Mouse (Mus musculus): ENCODE data around the gene Erp44.

Gene Erp44

DNA sequence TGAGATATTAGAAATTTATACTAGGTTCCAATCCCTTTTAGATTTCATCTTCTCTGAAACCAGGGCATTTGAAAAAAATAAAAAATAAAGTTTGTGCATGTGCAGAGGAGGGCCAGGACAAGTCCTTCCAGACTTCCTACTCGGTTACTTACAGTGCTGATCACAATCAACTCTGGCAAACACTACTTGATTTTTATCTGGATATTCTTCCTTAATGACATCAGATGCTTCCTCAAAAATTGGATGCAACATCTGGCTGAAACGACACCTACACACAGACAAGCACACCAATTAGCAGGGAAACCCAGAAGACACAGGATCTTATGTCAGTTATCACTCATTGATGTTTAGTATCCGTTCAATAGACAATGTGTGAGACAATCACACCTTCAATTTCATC lies 42.6 kb downstream of the Erp44 start:
- no peak for DNase-seq

DNA sequence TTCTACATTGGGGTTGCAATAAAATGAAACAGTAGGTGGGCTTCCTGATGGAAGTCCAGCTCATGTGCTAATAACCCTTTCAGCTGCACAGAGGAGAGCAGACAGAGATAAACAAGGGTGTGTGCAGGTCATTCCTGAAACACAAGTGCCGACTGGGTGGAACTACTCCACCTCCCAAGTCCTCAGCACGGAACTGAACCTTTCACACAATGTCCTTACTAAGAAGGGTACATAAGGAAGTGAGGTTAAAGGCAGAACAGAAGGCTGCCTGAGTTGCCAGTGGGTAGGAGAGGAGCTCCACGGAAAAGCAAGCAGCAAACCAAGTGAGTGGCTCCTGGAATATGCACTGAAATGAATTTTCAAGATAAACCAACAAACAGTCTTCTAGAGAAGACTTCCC lies 52.6 kb downstream of the Erp44 start:
- no peak for DNase-seq

DNA sequence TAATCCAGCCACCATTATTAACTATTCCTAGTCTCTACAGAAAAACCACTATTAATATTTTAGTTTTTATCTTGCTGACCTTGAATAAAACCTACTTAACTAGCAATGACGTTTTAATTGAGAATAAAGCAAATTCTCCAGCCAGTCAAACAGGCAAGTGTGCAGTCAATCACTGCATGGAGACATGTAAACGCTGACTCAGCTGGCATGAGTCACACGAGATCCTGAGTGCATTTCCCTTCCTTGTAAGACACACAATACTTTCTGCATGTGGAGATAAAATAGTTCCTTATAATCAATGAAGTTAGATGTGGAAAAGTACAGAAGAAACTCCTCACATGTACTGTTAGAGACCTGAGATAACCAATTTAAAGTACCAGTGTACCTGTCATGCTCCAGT lies 53.8 kb downstream of the Erp44 start:
- DNase-seq: no peak

DNA sequence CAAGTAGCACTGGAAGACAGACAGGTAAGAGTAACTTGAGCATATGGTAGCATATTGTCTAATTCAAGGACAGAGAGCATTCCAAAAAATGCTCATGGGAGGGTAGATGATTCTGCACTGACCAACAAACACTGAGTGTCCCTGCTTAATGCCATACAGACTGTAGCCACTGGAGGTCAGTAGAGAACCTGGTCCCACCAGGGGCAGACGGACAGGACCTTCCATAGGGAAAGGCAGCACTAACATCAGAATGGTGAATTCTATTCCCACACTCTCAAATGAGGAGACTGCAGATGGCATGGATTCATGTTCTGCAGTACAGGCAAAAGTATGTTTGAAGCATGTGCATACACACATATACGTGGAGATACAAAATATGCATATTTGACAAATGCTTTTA lies 54.2 kb downstream of the Erp44 start:
- DNase-seq: peak; percentile 65 to 68

DNA sequence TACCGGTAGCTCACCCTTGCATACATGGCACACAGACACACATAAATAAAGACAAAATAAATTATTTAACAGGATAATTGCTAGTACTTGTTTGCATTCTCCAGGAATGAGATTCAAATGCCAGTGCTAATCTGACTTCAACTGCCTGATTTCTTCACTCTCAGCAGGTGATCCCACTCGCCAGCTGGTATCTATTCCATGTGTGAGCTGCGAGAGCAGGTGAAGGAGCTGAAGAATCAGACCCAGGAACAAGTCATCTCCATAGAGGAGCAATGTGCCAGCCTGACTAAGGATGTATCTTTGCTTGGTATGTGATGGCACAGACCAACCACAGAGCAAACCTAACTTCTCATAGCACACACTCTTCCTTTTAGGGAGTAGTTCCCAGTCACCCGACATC lies 75.8 kb downstream of the Erp44 start:
- no peak for DNase-seq

DNA sequence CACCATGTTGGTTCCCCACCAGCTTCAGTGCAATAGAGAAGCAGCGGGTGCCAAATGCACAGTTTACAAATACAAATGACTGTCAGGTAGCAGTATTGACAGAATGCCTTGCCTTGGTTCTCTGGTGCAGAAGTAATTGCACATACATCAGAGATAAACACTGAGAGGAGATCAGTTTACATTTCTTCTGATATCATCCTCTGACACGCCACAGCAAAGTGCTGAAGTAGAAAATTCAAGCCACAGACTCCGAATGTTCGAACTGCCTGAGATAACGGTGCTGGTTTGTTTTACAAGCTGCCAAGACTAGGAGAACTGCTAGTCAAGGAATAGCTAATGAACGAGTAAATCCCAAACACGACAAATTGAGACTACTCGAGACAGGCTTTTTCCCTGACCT lies 80.9 kb downstream of the Erp44 start:
- no peak for DNase-seq

DNA sequence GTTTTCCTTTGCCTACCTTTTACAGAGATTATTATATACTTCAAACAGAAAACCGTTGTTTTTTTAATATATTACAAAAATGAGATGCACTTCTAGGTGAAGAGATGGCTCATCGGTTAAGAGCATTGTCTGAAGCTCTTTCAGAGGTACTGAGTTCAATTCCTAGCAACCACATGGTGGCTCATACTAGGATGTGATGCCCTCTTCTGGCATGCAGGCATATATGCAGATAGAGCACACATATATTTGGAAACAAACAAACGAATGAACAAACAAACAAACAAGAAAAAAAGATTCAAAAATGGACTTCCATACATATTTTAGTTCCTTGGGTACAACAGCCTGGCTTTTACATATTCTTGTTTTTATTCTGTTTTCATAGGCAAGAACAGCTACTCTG lies 81.4 kb downstream of the Erp44 start:
- peak; percentile 16 to 21 for DNase-seq

DNA sequence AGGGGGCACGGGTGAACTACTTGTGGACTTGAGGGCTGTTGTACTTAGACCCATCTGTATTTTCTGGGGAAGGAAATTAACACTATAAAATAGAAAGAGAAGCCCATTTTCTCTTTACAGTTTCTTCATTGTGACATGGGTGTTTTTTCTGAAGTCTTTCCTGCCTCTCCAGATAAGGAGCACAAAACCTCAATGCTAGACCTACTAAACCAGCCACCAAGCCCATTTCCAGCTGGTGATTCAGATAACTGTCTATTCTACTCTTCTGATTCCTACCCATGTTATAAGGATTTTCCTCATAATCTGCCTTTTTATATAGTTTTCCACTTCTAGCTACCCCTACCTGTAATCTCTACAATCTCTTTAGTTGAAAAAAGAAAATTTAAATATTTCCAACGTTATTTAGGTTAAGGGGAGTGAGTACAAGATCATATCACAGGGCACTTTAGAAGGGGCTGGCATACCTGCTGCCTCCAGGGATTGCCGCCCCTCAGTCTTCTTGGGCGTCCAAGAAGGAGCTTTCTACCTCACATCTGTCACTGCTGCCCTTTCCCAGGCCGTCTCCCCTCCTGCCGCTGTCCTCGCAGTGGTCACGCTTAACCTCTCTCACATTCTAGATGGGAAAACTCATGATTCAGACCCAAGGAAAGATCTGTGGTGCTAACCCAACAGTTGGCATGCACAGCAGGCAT lies 97.1 kb downstream of the Erp44 start:
- DNase-seq: no peak

DNA sequence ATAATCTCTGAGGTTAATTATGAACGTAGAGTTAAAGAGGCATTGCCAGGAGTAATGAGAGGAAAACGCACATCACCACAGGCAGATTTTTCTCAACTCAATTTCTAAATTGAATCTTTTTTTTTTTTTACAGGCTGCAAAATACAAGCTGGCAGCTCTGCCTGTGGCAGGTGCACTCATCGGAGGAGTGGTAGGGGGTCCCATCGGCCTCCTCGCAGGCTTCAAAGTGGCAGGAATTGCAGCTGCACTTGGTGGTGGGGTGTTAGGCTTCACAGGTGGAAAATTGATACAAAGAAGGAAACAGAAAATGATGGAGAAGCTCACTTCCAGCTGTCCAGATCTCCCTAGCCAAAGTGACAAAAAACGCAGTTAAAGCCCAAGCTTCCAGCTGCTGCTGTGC lies 98.0 kb downstream of the Erp44 start:
- DNase-seq: no peak

DNA sequence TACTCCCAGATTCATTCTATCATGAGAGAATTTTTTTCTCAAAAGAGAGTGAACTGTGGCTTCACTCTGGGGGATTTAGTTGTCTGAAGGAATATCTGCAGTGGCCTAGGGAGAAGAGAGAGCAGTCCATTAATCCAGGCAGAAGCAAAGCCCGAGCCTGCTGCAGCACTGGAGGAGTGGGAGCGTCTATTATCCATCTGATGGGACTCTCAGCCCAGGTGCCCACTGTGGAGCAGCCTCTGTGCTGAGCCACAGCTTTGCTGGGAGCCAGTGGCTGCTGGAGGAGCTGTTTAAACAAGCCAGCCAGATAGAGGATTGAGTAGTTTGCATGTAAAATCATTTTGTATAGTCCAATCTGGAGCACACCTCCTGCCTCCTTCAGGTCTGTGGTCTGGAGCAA lies 98.4 kb downstream of the Erp44 start:
- DNase-seq: no peak

DNA sequence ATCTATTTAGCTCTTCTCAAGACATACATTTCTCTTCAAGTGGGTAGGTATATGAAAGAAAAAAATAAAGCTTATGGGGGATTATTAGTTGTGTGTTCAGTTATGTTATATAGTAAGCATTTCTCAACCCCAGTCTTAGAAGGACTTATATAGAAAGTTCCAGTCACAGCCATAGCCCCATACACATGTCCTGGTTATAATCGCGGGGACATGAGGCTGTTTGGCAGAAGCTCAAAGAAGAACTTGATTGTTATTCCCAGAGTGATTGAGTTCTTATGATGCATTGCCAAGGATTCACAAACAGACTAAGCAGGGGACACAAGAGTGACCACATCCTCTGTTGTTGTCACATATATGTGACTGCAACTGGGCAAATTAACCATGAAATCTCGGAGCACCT lies 103.7 kb downstream of the Erp44 start:
- no peak for DNase-seq

DNA sequence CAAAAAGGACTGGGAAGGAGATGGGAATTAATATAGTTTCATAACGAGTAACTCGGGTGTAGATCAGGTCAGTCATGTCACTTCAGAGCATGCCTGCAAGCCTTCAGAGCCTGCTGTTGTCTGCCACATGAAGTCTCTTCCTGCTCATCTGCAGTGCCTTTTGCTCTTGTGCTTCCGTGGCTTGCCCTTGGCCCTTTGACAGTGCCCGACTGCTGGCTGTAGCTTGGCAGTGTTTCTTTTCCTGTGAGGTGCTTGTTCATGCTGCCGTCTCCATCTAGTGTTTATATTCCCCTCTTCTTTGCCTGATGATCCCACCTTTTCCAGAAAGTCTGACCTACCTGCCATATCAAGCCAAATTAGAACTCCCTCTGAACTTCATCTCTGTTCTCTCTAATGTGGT lies 115.5 kb downstream of the Erp44 start:
- no peak for DNase-seq

DNA sequence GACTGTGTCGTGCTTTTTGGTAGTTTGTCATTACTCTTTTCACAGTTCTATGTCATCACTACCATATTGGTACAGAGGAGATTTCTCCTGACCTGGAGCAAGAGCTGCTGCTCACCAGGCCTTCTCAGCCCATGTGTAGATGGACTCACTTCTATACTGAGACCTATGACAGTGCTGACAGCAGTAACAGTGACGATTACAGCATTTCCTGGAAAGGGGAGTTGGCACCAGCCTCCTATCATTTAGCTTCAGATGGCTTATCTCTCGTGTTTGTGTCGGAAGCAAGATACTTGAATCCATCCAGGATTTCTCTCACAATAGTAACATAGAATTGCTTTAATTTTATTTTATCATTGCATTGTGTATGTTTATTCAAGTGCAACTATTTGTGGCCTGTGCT lies 119.0 kb downstream of the Erp44 start:
- no peak for DNase-seq

DNA sequence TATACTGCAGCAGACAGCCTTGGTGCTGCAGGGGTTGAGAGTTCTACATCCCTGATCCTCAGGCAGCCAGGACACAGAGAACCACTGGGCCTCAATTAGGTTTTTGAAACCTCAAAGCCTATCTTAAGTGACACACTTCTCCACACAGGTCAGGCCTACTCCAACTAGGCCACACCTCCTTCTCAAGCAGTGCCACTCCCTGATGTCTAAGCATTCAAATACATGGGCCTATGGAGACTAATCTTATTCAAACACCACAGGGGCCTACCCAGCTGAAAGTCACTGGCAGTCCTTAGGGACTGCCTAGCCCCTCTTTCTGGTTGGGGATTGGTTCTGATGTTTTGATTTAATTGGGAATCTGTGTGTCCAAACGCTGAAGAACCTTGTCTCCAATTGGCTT lies 123.5 kb downstream of the Erp44 start:
- DNase-seq: no peak

DNA sequence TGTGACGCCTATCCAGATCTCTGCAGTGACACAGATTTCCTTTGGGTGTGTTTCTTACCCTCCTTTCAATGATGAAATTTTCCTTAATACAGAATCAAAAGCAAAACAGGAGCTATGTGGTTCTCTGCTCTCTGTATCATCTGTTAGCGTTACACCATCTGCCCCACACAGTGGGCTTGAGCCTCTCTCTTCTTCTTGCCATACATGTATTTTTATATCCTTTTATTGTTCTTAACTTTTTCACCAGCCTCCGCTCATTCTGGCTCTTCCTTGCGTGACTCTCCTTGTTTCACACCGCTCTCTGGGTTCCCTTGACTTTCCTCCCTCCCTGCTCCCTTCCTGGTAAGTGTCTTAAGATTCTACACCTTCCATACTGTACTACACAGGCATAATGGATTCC lies 126.1 kb downstream of the Erp44 start:
- no peak for DNase-seq

DNA sequence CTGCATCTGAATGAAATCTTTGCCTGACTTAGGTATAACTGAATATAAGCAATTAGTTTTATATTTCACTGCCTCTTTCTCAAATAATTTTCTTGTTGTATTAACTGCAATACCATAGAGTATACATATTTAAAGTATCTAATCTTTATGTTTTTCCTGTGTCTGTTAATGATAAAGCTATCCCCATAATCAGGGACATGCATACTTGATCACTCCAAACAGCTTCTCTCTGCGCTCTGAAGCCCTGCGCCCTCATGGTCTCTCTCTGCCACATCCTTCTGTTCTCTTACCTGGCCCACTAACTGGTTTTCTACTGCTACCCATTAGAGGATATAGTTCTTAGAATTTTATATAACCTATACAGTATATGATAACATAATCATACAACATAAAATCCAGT lies 129.9 kb downstream of the Erp44 start:
- DNase-seq: no peak

Measured in B cell, adult 2 months (primary cell).